Mouse (Mus musculus): ENCODE data around the gene Dhrs11. TPM values are rescaled to one million over a fixed set of nuclear protein-coding genes. Genes with fewer than 3 reads are reported as not detected.

The Dhrs11 gene
- polyA plus RNA-seq, 1 experiment = 33.6 TPM

- WGBS = 62% methylated on average over 13 of the region's 13 CpGs
- DNase-seq = no peak
- Histone ChIP-seq H3K27ac (ENCODE audit: insufficient read depth, low read length) (no peak overlapping the region), H3K27me3 (ENCODE audit: control insufficient read depth, insufficient read depth, low read length) (no peaks in the 10 kb centered on the region), H3K4me1 (ENCODE audit: control insufficient read depth, insufficient read depth, low read length) (no peaks in the 10 kb centered on the region), H3K4me3 (replicated peaks; ENCODE audit: insufficient read depth, low read depth, low read length) (no peak overlapping the region)
- TF ChIP-seq CTCF (IDR thresholded peaks at IDR 0.05; ENCODE audit: borderline replicate concordance, insufficient read depth, low read depth, low read length) (no peak), POLR2A (IDR thresholded peaks at IDR 0.05; ENCODE audit: borderline replicate concordance, insufficient read depth, low read length) (no peak)
These were observed 53.8 kb downstream of the Dhrs11 start for GRCm38 (mm10) chr11:84774870-84775514.

Other genes starting within 250 kb of the Dhrs11 start
- gene Mrm1, start 9.5 kb downstream of the Dhrs11 start, polyA plus RNA-seq (2012; rRNA removed) = 16.5 and 44.6 TPM in 2 replicates
- 120 and 123 TPM in 2 replicates for gene Ggnbp2, start 41.8 kb upstream of the Dhrs11 start, polyA plus RNA-seq (2012; rRNA removed)
- gene Myo19, start 51.2 kb upstream of the Dhrs11 start, polyA plus RNA-seq (2012; rRNA removed) = 13.2 and 15.3 TPM in 2 replicates
- gene Pigw, start 51.3 kb upstream of the Dhrs11 start, polyA plus RNA-seq (2012; rRNA removed) = 2.8 and 2.9 TPM in 2 replicates
- 44.7 and 47.5 TPM in 2 replicates for gene Znhit3, start 87.4 kb upstream of the Dhrs11 start, polyA plus RNA-seq (2012; rRNA removed)
- gene Car4, start 128.8 kb upstream of the Dhrs11 start, polyA plus RNA-seq (2012; rRNA removed) = 187 and 208 TPM in 2 replicates